Mouse (Mus musculus) 3T3-L1 (cell line): ENCODE data around the gene Kif28.
"Not testable (repeated sequence)": the region's sequence is repeated elsewhere in the genome, so short reads cannot be mapped to it uniquely, and the experiment has no call there.

Source experiments
- DNase-seq: peaks from one replicate; pipeline ENCODE4 v3.0.0-alpha.2; 2015; ENCODE audit warnings: low read depth, low spot score

The Kif28 gene

DNA sequence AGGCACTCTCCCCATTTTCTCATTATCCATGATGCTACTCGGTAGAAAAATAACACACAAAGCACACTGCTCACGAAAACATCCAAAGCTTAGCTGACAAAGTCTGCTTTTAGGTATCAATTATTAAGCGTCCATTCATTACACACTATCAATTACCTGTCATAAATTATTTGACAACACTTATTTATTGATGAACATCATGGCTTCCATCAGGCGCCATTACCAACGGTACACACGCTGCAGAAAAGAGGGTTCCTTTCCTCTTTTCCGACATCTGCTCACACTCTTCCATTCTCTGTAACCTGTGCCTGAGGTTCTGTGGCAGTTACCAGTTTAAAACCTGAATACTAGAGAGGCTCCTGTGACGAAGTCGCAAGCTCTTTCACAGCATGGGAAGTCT lies at the start of gene Kif28:
Gene Kif28, minus strand, starts transcription at position 101 of the 400 bp plus-strand sequence.
- DNase-seq = no peak

DNA sequence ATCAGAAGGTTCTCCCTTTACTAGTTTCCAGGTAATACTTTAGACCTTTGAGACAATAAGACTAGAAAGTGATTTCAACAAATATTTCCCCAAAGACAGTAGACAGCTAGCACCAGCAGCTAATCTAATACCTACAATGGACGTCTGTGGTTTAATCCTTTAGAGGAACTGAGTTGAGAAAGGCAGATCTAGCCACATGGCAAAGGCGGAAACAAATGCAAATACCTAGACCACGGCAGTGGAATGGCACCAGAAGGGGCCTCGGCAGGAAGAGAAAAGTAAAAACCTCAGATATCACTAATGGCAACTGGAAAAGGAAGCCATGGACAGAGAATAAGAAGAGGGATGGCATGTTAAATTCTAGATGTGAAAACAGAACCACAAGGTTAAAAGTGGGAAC lies 42.2 kb upstream of the Kif28 start:
- no peak for DNase-seq

DNA sequence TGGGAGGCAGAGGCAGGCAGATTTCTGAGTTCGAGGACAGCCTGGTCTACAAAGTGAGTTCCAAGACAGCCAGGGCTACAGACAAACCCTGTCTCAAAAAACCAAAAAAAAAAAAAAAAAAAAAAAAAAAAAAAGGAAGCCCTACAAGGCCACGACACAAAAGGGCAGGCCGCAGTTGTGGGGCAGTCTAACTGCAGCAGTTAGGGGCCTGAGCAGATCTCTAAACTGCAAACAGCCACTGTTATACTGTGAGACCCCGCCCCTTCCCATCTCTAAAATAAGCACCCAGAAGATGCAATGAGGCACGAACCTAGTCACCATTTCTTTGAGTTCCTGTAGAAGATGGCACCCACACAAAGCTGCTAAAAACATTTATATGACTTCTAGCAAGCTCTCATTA lies 40.4 kb upstream of the Kif28 start:
- no peak for DNase-seq

DNA sequence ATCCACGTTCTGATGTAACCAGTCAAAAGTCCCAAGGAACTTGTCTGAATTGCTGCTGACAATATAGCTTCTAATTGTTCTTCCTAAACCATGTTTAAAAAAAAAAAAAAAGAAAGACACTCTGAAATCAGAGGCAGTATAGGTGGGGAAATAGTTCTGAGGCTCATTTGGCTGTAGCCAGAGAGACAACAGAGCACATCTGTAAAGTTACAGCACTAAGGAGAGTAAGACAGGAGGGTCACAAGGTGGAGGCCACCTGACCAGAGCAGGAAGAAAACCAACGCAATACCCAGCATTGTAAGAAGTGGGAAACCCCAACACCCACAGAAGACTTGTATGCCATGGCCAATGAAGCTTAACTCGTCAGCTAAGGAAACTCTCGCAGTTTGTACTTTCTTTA lies 39.0 kb upstream of the Kif28 start:
- DNase-seq = no peak

GRCm38 (mm10) chr1:179776831-179777230 lies 31.8 kb upstream of the Kif28 start:
- no peak for DNase-seq

- DNase-seq = no peak
These were observed 15.5 kb upstream of the Kif28 start for GRCm38 (mm10) chr1:179760553-179760952.

GRCm38 (mm10) chr1:179760086-179760485 lies 15.0 kb upstream of the Kif28 start:
- no peak for DNase-seq

GRCm38 (mm10) chr1:179756477-179756876 lies 11.4 kb upstream of the Kif28 start:
- DNase-seq = no peak

- no peak for DNase-seq
These were observed 7.9 kb upstream of the Kif28 start for GRCm38 (mm10) chr1:179753006-179753405.

GRCm38 (mm10) chr1:179752276-179752675 lies 7.2 kb upstream of the Kif28 start:
- no peak for DNase-seq

DNA sequence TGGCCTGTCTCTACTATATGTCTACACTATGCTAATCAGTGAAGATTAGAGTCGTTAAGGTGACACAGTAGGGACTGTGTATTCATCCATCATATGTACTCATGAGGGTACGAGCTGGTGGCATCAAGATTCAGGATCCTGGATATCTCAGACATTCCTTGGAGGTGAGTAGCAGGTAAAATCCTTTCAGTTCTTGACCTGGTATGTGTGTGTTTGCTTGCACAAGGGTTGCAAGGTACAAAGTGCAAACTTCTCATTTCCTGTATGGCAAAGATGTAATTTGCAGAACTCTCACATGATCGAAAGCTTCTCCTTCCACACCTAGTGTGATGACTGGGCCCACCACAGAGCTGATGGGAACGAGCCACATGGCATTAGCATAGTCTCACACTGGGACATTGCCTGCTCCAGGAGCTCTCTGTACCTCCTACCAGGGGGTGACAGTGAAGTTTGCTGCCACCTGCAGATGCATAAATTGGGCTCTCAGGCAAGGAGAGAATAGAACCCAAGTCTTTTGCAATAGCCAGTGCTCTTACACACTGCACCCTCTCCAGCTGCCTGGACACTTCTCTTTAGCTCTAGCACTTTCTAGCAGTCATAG lies 1.4 kb downstream of the Kif28 start:
- no peak for DNase-seq

- no peak for DNase-seq
These were observed 8.6 kb downstream of the Kif28 start for GRCm38 (mm10) chr1:179736483-179736882.

DNA sequence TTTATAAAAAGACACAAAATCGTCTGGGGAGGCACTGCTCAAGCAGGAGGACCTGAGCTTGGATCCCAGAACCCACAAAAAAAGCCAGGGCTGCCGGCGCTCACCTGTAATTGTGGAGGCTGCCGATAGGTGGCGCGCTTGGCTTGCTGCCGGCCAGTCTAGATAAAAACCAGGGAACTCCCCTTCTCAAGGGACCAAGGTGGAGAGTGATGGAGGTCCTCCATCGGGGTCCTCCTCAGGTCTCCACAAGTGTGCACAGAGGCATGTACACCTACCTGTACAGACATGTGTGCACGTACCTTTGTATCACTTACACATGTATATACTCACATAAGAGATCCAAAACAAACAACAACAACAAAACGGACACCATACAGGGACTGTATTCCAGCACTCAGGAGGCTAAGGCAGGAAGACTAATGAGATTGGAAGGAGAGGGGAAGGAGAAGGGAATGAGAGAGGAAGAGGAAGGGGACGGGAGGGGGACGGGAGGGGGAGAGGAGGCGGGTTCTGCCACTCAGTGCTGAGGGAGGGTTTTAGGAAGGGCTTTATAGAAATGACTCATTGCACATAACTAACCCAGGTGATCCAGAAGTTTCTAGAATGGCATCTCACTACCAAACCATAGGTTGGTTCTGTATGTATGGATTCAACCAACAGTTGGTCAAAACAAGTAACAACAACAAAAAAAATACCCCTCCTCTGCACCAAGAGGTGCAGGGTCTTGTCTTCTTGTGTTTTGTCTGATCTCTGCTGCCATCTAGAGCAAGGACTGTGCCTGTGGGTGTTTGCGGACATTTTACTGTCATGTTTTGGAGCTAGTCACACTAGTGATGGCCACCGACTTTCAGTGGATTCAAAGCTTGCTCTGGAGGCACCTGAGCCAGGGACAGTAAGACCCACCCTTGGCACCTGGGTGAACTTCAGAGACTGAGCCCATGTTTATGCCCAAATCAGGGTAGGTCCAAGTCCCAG lies 10.3 kb downstream of the Kif28 start:
- DNase-seq = peak; percentile 57

GRCm38 (mm10) chr1:179731391-179731790 lies 13.7 kb downstream of the Kif28 start:
- no peak for DNase-seq

DNA sequence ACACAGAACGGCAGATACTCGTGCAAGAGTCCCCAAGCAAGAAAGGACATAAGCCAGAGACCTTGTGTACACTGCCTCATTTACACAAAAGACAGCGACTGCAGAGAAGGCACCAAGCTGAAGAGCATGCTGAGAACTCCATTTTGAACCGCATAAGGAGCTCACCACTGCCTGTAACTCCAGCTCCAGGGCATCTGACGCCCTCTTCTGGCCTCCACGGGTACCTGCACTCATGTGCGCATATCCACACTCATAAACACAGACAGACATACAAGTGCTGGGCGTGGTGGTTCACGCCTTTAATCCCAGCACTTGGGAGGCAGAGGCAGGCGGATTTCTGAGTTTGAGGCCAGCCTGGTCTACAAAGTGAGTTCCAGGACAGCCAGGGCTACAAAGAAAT lies 16.4 kb downstream of the Kif28 start:
- no peak for DNase-seq

DNA sequence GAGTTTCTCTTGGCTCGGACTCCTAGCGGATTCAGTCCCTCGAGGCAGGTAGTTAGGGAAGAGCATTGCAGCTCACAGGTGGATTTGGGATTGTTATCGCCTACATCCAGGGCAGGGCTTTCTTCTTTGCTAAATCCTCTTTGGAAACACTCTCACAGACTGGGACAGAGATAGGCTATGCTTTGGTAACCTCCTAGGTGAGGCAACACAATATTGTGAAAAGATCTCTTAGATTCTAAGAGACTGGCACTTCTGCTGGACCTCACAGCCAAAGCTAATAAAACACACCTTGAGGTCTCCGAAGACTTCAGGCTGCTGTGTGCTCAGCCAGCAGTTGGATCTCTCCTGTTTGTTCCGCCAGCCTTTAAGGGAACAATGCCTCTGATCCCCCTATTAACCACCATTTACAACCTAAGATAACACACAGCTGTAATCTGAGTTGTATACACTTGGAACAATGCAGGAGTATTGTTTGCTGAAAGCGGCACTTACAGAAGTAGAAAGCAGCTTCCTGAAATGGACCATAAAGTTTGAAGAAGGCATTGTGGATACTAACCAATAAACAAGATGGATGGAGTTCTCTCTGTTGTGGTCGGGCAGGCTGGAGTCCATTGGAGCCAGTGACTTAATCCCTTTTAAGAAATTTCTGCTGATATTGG lies 22.1 kb downstream of the Kif28 start:
- DNase-seq = no peak

- no peak for DNase-seq
These were observed 29.3 kb downstream of the Kif28 start for GRCm38 (mm10) chr1:179715786-179716185.

DNA sequence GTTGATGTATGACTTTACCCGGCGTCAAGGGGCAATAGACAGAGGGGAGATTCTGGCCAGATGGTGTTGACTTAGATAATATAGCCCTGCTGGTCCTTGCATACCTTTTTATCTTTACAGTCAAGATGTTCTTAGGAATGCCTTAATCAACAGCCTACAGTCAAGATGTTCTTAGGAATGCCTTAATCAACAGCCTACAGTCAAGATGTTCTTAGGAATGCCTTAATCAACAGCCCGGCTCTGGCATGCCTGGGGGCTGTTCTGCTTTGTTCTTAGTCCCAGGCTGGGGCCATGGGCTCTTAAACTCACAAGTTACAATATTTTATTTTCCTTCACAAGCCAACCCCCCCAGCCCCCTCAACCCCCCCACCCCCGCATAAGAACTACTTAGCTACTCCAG lies 29.8 kb downstream of the Kif28 start:
- not testable (repeated sequence) for DNase-seq

DNA sequence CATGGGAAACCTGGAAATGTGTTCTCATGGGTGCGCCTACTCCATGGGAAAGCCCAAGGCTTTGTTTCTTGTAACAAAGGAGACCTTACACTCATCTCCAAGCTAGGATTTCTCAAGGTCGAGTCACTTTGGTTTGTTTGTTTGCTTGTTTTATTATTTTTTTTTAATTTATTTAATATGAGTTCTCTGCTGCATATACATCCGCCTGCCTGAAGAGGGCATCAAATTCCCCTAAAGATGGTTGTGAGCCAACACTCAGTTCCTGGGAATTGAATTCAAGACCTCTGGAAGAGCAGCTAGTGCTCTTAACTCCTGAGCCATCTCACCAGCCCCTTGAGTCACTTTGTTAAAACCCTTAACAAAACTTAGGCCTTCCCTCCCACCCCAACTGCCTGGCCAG lies 31.7 kb downstream of the Kif28 start:
- no peak for DNase-seq

DNA sequence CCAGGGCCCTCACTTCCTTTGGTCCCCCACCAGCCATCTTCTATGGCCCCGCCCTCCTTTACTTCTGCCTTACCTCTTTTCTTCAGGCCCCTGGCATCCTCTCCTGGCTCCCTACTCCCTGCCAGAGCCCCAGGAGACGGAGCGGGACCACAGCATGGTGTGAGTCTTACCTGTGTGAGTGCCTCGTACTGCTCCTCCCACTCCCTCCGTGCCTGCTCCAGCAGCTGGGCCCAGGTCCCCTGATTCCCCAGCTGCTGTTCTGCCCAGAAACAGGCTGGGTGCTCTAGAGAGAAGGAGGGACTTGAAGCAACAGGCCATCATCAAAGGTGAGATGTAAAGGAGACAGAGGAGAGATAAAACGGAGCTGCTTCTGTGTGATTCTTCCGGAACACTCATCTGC lies 32.4 kb downstream of the Kif28 start:
- no peak for DNase-seq

DNA sequence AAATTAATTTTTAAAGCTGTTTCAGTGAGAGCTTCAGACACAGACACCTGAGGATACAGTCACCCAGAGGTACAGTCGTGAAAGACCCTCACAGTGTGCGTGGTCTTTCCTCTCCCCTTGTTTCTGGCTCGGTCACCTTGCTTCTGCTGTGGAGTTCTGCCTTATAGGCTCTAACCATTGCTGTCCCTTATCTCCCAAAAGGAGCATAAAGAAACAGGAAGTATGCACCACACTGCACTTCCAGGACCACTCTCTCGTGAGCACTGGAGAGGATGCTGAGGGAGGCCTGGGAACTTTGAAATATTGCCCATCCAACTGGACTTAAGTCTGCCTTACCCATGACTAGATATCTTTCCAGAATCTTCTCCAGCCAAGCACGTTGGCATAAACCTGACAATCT lies 34.3 kb downstream of the Kif28 start:
- no peak for DNase-seq

GRCm38 (mm10) chr1:179709390-179709789 lies 35.7 kb downstream of the Kif28 start:
- peak; percentile 9 for DNase-seq
